Mouse (Mus musculus): ENCODE data around the gene Dnah10.

DNA sequence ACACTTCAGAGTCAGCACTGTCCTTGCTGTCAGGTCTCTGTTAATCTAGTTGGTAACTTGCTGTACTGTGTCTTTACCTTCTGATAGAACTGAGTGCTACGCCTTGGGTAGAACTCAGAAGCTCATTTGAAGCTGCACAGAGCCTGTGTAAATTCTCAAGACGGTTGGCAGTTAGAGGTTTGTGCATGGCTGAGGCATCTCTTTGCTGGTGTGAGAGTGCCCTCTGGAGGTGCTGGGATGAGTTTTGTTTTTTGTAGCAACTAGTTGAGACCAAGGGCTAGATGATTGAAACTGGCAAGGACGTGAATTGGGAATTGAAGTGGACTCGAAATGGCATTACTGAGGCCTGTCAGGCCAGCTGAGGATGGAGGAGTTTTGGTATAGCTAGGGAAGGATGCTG lies 144.1 kb downstream of the Dnah10 start:
- TF ChIP-seq POLR2A (IDR thresholded peaks at IDR 0.05; ENCODE audit: low read depth, low read length): no peak
- TF ChIP-seq CTCF (conservative IDR thresholded peaks at IDR 0.05 in 1 of 2, IDR thresholded peaks at IDR 0.05 in 1 of 2; ENCODE audit: low read depth in 2 of 2, low read length in 2 of 2): peak; percentile 19 to 87; a peak in 2 of 4 replicates
- TF ChIP-seq HCFC1 (IDR thresholded peaks at IDR 0.05; ENCODE audit: low read depth, low read length): no peak
- no peak for TF ChIP-seq CHD2 (IDR thresholded peaks at IDR 0.05; ENCODE audit: low read length)
- TF ChIP-seq EP300 (IDR thresholded peaks at IDR 0.05; ENCODE audit: low read length): no peak
- TF ChIP-seq MXI1 (IDR thresholded peaks at IDR 0.05; ENCODE audit: low read depth, low read length): no peak
- TF ChIP-seq MEF2A (IDR thresholded peaks at IDR 0.05; ENCODE audit: borderline replicate concordance, low read depth, low read length): no peak
- no peak for TF ChIP-seq MAFK (IDR thresholded peaks at IDR 0.05; ENCODE audit: insufficient replicate concordance, low read length)
- TF ChIP-seq BHLHE40 (IDR thresholded peaks at IDR 0.05; ENCODE audit: low read depth, low read length): no peak
- no peak for TF ChIP-seq MAX (IDR thresholded peaks at IDR 0.05; ENCODE audit: low read length)
- TF ChIP-seq ZNF384 (IDR thresholded peaks at IDR 0.05; ENCODE audit: low read depth, low read length): peak; percentile 30; the same call in 1 of the 2 replicates
- TF ChIP-seq RAD21 (IDR thresholded peaks at IDR 0.05; ENCODE audit: low read depth, low read length): peak; percentile 93
